Mouse (Mus musculus) spleen, adult 2 months (tissue): ENCODE measurements around the gene Lamb1.

Source experiments
- CTCF ChIP-seq: fragments of 200-500 bp; IDR thresholded peaks from 2 replicates; pipeline ENCODE4 v1.5.1; 2011; ENCODE audit warnings: mild to moderate bottlenecking, inconsistent platforms; ENCODE audit not compliant: insufficient read depth, insufficient read length, insufficient replicate concordance; ENCODE audit errors: extremely low read depth
- POLR2A ChIP-seq: fragments of 200-500 bp; IDR thresholded peaks from 2 replicates; pipeline ENCODE4 v1.6.1; 2011; ENCODE audit warnings: low read depth, low read length, inconsistent platforms

DNA sequence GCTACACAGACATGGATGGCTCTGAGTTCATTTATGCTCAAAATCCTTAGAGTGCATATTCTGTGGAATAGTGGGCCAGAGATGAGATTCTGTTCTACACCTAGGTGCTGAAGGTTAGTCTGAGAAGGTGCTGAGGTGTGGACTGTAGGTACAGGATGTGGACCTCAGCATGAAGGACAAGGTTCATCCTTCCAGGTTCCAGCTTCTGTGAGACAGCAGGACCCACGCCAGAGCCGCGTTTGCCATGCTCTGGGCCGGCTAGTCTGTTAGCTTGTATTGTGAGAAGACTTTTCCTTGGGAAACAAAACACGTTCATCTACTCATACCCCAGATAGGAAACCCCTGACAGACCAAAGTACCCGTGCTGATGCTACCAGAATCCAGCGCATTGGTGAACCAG, 8.6 kb downstream of the Lamb1 start:
- no peak for TF ChIP-seq CTCF
- no peak for TF ChIP-seq POLR2A
